Mouse (Mus musculus) small intestine, adult 2 months (tissue): Measurements from ENCODE around the gene Rdh8.

Source experiments
- CTCF ChIP-seq: fragments of 200-500 bp; IDR thresholded peaks from 2 replicates; pipeline ENCODE4 v1.5.1; 2012; ENCODE audit warnings: low read depth, mild to moderate bottlenecking, control low read depth, inconsistent platforms, low read length, moderate library complexity, mixed read lengths; ENCODE audit not compliant: insufficient replicate concordance, insufficient read length; ENCODE audit errors: extremely low read depth
- POLR2A ChIP-seq: fragments of 200-500 bp; IDR thresholded peaks from 2 replicates; pipeline ENCODE4 v1.6.1; 2012; ENCODE audit warnings: low read depth, mild to moderate bottlenecking, control low read depth, inconsistent platforms, low read length, moderate library complexity

- TF ChIP-seq POLR2A (no peak), CTCF (no peak)
These were observed 55.2 kb downstream of the Rdh8 start for GRCm38 (mm10) chr9:20873521-20873920.
